Mouse (Mus musculus) ovary, postnatal 36 days (tissue): ENCODE data around the gene Slc24a4.

Experiments used
- DNase-seq: peaks from one replicate; pipeline ENCODE4 v3.0.0; 2022; ENCODE audit warnings: low spot score, mixed read lengths

Gene Slc24a4

GRCm38 (mm10) chr12:102309099-102309799, 180.7 kb downstream of the Slc24a4 start:
- no peak for DNase-seq

DNA sequence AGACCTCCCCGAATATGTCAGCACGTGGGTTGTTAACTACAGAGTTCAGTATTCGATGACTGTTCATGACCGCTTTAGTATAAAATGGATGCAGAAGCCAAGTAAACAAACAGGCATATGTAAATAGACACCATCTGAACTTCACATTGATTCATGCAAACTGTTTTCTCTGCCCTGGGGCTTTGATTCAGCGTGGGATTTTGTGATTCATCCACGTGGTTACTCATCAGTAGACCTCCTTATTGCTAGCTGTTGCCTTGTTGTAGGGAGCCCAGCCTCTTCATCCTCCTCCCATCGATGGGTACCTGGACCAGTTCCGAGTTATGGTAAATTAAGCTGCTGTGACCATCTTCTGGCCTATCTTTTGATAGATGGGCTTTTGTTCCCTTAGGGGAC, 181.3 kb downstream of the Slc24a4 start:
- DNase-seq: no peak

DNA sequence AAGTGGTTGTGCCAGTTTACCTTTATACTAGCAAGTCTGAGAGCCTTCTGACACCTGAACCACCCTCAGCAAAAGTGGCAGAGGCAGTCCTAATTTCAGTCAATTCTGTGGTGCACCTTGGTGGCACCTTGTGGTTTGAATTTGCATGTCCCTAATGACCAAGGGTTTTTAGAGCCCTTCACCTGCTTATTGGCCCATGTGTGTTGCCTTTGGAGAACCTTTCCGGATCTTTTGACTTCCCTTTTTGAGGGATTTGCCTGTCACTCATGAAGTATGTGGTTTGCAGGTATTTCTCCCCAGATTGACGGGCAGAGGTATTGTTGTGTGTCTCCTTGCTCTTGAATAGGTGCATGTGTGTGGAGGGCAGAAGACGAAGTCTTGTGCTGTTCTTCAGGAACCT, 181.7 kb downstream of the Slc24a4 start:
- DNase-seq: no peak

DNA sequence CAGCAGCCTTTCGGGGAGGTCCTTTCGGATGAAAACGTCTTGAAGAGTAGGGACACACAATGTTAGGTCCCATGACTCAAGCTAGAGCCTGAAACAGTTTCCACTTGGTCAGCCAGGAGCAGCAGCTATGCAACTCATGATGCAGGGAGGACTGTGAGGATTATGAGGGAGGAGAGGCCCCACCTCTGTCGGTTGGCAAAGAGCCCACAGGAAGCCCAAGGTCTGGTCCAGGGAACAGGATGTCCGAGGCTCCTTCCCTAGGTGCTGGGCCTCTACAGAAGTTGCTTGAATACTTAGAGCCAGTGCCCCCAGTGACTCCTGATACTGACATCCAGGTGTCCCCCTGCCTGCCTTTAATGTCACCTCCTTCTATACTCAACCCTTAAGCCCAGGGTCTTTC, 182.9 kb downstream of the Slc24a4 start:
- DNase-seq: no peak
